Mouse (Mus musculus) cerebellum, postnatal 14 days (tissue): ENCODE measurements at regions not wholly inside any gene's neighbourhood (a gene's known extent, or its start where the extent isn't known, plus 50 kb on each side); places are given as distances from the start of the nearest gene placed in this dataset.

Source experiments
- DNase-seq, 2 experiments: peaks; one replicate each; pipeline ENCODE4 v3.0.0; 2021; ENCODE audit warnings: mixed read lengths in 2 of 2

DNA sequence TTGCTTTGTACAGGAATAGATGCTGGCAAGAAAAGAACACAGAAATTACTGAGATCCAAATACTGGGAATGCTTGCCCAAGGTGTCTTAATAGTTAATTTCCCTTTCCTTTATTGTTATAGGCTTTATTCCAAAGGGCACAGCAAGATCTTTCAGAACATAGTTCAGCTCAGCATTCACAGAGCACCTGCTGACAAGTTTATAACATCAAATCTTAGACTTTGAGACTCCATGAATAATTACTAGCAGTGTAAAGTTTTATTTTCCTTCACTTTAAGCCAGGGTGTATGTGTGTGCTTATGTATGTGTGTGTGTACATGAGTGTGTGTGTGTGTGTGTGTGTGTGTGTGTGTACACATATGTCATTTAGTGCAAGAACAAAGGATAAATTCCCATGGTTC lies 999.8 kb upstream of the Crim1 start:
- no peak for DNase-seq

DNA sequence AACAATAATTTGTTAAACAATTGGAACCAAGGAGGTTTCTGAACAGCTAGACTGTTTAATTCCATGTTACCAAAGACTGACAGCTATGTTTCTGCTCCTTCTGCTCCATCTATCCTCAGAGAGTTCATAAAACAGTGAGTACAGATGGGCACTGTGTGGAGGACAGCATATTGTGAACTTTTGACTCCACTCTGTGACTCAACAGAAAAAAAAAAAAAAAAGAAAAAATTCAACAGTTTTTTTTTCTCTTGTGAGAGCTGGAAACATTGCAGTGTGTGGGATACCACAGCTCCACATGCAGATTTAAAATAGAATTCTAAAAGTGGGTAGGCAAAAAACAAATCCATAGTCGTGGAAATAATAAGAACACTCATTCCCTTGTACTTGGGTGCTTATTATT lies 999.4 kb upstream of the Crim1 start:
- DNase-seq, result no peak

GRCm38 (mm10) chr17:77210947-77211346 lies 989.1 kb upstream of the Crim1 start:
- no peak for DNase-seq

DNA sequence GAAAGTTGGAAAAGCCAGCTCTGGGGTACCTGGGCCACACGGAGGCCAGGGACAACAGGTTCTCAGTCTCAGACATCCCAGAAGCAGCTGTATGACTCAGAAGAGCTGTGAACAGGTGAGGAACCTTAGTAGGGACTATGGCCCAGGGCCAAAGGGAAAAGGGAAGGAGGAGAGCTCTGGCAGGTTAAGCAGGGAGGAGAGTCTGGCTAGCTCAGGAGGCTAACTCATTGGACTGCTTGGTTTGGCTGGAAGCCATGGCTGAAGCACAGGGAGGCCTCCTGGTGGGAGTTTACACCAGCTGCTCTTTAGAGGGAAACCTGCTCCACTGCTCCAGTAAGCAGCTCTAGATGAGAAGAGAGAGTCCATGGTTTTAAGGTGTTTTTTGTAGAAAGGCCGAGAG lies 955.0 kb upstream of the Crim1 start:
- peak; percentile 43 to 63 for DNase-seq
